Mouse (Mus musculus) c-Kit-negative CD71-positive TER-119-positive erythroid progenitor cells, embryonic 14.5 days (primary cell): Measurements from ENCODE around the gene Prune2.

Source experiments
- DNase-seq: peaks from one replicate; pipeline ENCODE4 v3.0.0-alpha.2; 2013; ENCODE audit warnings: low read depth, low spot score

Prune2 gene

GRCm38 (mm10) chr19:17194730-17195129 lies 238.8 kb downstream of the Prune2 start:
- DNase-seq = no peak

- DNase-seq = no peak
Measured at GRCm38 (mm10) chr19:17199059-17199458, 243.1 kb downstream of the Prune2 start.

- no peak for DNase-seq
Measured at GRCm38 (mm10) chr19:17207141-17207540, 251.2 kb downstream of the Prune2 start.

GRCm38 (mm10) chr19:17210541-17210940 lies 254.6 kb downstream of the Prune2 start:
- DNase-seq = no peak

GRCm38 (mm10) chr19:17214896-17215520 lies 259.1 kb downstream of the Prune2 start:
- no peak for DNase-seq

- no peak for DNase-seq
Measured at GRCm38 (mm10) chr19:17218195-17218594, 262.3 kb downstream of the Prune2 start.

GRCm38 (mm10) chr19:17223801-17224200 lies 267.9 kb downstream of the Prune2 start:
- no peak for DNase-seq

GRCm38 (mm10) chr19:17225570-17226083 lies 269.7 kb downstream of the Prune2 start:
- no peak for DNase-seq

- no peak for DNase-seq
Measured at GRCm38 (mm10) chr19:17226096-17226495, 270.2 kb downstream of the Prune2 start.

- no peak for DNase-seq
Measured at GRCm38 (mm10) chr19:17230013-17230412, 274.1 kb downstream of the Prune2 start.

GRCm38 (mm10) chr19:17238471-17238870 lies 282.6 kb downstream of the Prune2 start:
- no peak for DNase-seq

GRCm38 (mm10) chr19:17240170-17241077 lies 284.5 kb downstream of the Prune2 start:
- no peak for DNase-seq

GRCm38 (mm10) chr19:17241206-17241605 lies 285.3 kb downstream of the Prune2 start:
- no peak for DNase-seq

- DNase-seq = no peak
Measured at GRCm38 (mm10) chr19:17242962-17243361, 287.0 kb downstream of the Prune2 start.

GRCm38 (mm10) chr19:17244544-17244943 lies 288.6 kb downstream of the Prune2 start:
- DNase-seq = no peak

- no peak for DNase-seq
Measured at GRCm38 (mm10) chr19:17247352-17247925, 291.5 kb downstream of the Prune2 start.

- DNase-seq = no peak
Measured at GRCm38 (mm10) chr19:17249691-17250090, 293.8 kb downstream of the Prune2 start.

- no peak for DNase-seq
Measured at GRCm38 (mm10) chr19:17250801-17251200, 294.9 kb downstream of the Prune2 start.

GRCm38 (mm10) chr19:17251453-17251852 lies 295.5 kb downstream of the Prune2 start:
- DNase-seq = no peak

- no peak for DNase-seq
Measured at GRCm38 (mm10) chr19:17252845-17253244, 296.9 kb downstream of the Prune2 start.

- no peak for DNase-seq
Measured at GRCm38 (mm10) chr19:17255511-17255910, 299.6 kb downstream of the Prune2 start.

- no peak for DNase-seq
Measured at GRCm38 (mm10) chr19:17256388-17256787, 300.5 kb downstream of the Prune2 start.
